Mouse (Mus musculus) G1E-ER4 (cell line): Measurements from ENCODE around the gene Ppfibp1. TPM values are rescaled to one million over a fixed set of nuclear protein-coding genes. Genes with fewer than 3 reads are reported as not detected.

Experiments used
- GATA1 ChIP-seq: IDR thresholded peaks from one replicate; pipeline ENCODE4 v1.8.0; 2012; ENCODE audit warnings: low read length, inconsistent platforms
- polyA plus RNA-seq: library from polyadenylated mRNA; stranded (reverse); fragments of >175 nt; gene quantifications from 2 replicates; pipeline ENCODE4 v1.2.3, GENCODE M21; 2012

Ppfibp1 gene
- polyA plus RNA-seq, 1 experiment: 1.1 TPM

GRCm38 (mm10) chr6:146981249-146981835 is 93.1 kb downstream of the Ppfibp1 start:
- no peak for TF ChIP-seq GATA1

GRCm38 (mm10) chr6:146984569-146984968 is 96.3 kb downstream of the Ppfibp1 start:
- TF ChIP-seq GATA1: no peak

- TF ChIP-seq GATA1: no peak
Measured at GRCm38 (mm10) chr6:146994236-146994635, 105.9 kb downstream of the Ppfibp1 start.

- no peak for TF ChIP-seq GATA1
Measured at GRCm38 (mm10) chr6:146995391-146995790, 107.1 kb downstream of the Ppfibp1 start.

- no peak for TF ChIP-seq GATA1
Measured at GRCm38 (mm10) chr6:146995878-146996277, 107.6 kb downstream of the Ppfibp1 start.

- no peak for TF ChIP-seq GATA1
Measured at GRCm38 (mm10) chr6:146997006-146997405, 108.7 kb downstream of the Ppfibp1 start.

GRCm38 (mm10) chr6:146998710-146999109 is 110.4 kb downstream of the Ppfibp1 start:
- no peak for TF ChIP-seq GATA1

GRCm38 (mm10) chr6:146999302-146999701 is 111.0 kb downstream of the Ppfibp1 start:
- no peak for TF ChIP-seq GATA1

GRCm38 (mm10) chr6:146999755-147000154 is 111.5 kb downstream of the Ppfibp1 start:
- no peak for TF ChIP-seq GATA1

GRCm38 (mm10) chr6:147008148-147008547 is 119.9 kb downstream of the Ppfibp1 start:
- TF ChIP-seq GATA1: no peak

- no peak for TF ChIP-seq GATA1
Measured at GRCm38 (mm10) chr6:147010358-147010757, 122.1 kb downstream of the Ppfibp1 start.

GRCm38 (mm10) chr6:147010811-147011520 is 122.7 kb downstream of the Ppfibp1 start:
- TF ChIP-seq GATA1: no peak

GRCm38 (mm10) chr6:147011555-147011954 is 123.3 kb downstream of the Ppfibp1 start:
- TF ChIP-seq GATA1: no peak

- no peak for TF ChIP-seq GATA1
Measured at GRCm38 (mm10) chr6:147011977-147012376, 123.7 kb downstream of the Ppfibp1 start.

- TF ChIP-seq GATA1: no peak
Measured at GRCm38 (mm10) chr6:147013546-147013945, 125.3 kb downstream of the Ppfibp1 start.

GRCm38 (mm10) chr6:147017906-147018305 is 129.6 kb downstream of the Ppfibp1 start:
- TF ChIP-seq GATA1: no peak

GRCm38 (mm10) chr6:147018364-147018763 is 130.1 kb downstream of the Ppfibp1 start:
- no peak for TF ChIP-seq GATA1
